Mouse (Mus musculus): ENCODE results near the gene Asna1. TPM values are rescaled to one million over a fixed set of nuclear protein-coding genes. Genes with fewer than 3 reads are reported as not detected.

The Asna1 gene
- total and polyA plus RNA-seq, 3 experiments: 104 to 106 (median 106) TPM

GRCm38 (mm10) chr8:85035165-85035727, 10.2 kb upstream of the Asna1 start:
- peak; percentile 28 for DNase-seq

- peak; percentile 73 for DNase-seq
Measured at GRCm38 (mm10) chr8:85034764-85035163, 9.7 kb upstream of the Asna1 start.

- no peak for DNase-seq
Measured at GRCm38 (mm10) chr8:85033867-85034266, 8.8 kb upstream of the Asna1 start.

GRCm38 (mm10) chr8:85032622-85033311, 7.7 kb upstream of the Asna1 start:
- DNase-seq: no peak

- peak; percentile 34 for DNase-seq
Measured at GRCm38 (mm10) chr8:85029271-85029670, 4.2 kb upstream of the Asna1 start.

GRCm38 (mm10) chr8:85027922-85028321, 2.8 kb upstream of the Asna1 start:
- no peak for DNase-seq

GRCm38 (mm10) chr8:85027516-85027855, 2.4 kb upstream of the Asna1 start:
- no peak for DNase-seq

- peak; percentile 98 for DNase-seq
Measured at GRCm38 (mm10) chr8:85026670-85027515, 1.8 kb upstream of the Asna1 start, which contains the start of gene Trir. Gene Trir (plus strand): TSS chr8:85026823.

GRCm38 (mm10) chr8:85023846-85024245, 1.2 kb downstream of the Asna1 start:
- no peak for DNase-seq

GRCm38 (mm10) chr8:85021514-85022055, 3.5 kb downstream of the Asna1 start:
- no peak for DNase-seq

- DNase-seq: no peak
Measured at GRCm38 (mm10) chr8:85017209-85017608, 7.9 kb downstream of the Asna1 start.

- no peak for DNase-seq
Measured at GRCm38 (mm10) chr8:85016724-85017123, 8.4 kb downstream of the Asna1 start.

GRCm38 (mm10) chr8:85014431-85014830, 10.7 kb downstream of the Asna1 start, which contains the start of gene Best2:
Gene Best2 (minus strand): TSS chr8:85014531.
- DNase-seq: no peak

- peak; percentile 76 for DNase-seq
Measured at GRCm38 (mm10) chr8:85013230-85013840, 11.7 kb downstream of the Asna1 start.

- DNase-seq: no peak
Measured at GRCm38 (mm10) chr8:85011242-85011641, 13.8 kb downstream of the Asna1 start.

- peak; percentile 51 for DNase-seq
Measured at GRCm38 (mm10) chr8:85007686-85008085, 17.4 kb downstream of the Asna1 start.

GRCm38 (mm10) chr8:84997649-84998295, 27.3 kb downstream of the Asna1 start:
- DNase-seq: peak; percentile 91

GRCm38 (mm10) chr8:84996978-84997377, 28.1 kb downstream of the Asna1 start:
- no peak for DNase-seq

- no peak for DNase-seq
Measured at GRCm38 (mm10) chr8:84995680-84996079, 29.4 kb downstream of the Asna1 start.

GRCm38 (mm10) chr8:84994375-84994774, 30.7 kb downstream of the Asna1 start:
- no peak for DNase-seq

- no peak for DNase-seq
Measured at GRCm38 (mm10) chr8:84990836-84991235, 34.2 kb downstream of the Asna1 start.

GRCm38 (mm10) chr8:84990349-84990748, 34.7 kb downstream of the Asna1 start, which contains the start of gene Hook2:
Gene Hook2 (plus strand): TSS chr8:84990603.
- peak; percentile 97 for DNase-seq

Data from adrenal gland, adult 2 months (tissue).